Mouse (Mus musculus) neural tube, embryonic 11.5 days (tissue): ENCODE results near the gene Mettl1. TPM values are rescaled to one million over a fixed set of nuclear protein-coding genes. Genes with fewer than 3 reads are reported as not detected.

Experiments
- ATAC-seq: fragments of 200-750 bp; cut with Nextera tagmentation; 2 replicates; pipeline ENCODE4 v1.8.0; 2017; ENCODE audit warnings: moderate number of reproducible peaks, mild to moderate bottlenecking, moderate TSS enrichment, moderate library complexity; ENCODE audit not compliant: insufficient read depth, low FRiP score, low TSS enrichment
- DNase-seq: peaks from one replicate; pipeline ENCODE4 v3.0.0-alpha.2; 2015; ENCODE audit warnings: low spot score
- H3K27ac ChIP-seq: fragments of 300-500 bp; sonication (generic); 2 replicates; pipeline ENCODE4 v1.5.1; 2014; ENCODE audit warnings: low read depth, mild to moderate bottlenecking, low read length
- H3K27me3 ChIP-seq: fragments of 300-500 bp; sonication (generic); 2 replicates; pipeline ENCODE4 v1.6.1; 2014; ENCODE audit warnings: mild to moderate bottlenecking, low read length, mixed read lengths; ENCODE audit not compliant: control insufficient read depth, insufficient read depth
- H3K36me3 ChIP-seq: fragments of 300-500 bp; sonication (generic); 2 replicates; pipeline ENCODE4 v1.6.1; 2014; ENCODE audit warnings: mild to moderate bottlenecking, low read length, moderate library complexity, mixed read lengths; ENCODE audit not compliant: control insufficient read depth, insufficient read depth
- H3K4me1 ChIP-seq: fragments of 300-500 bp; sonication (generic); 2 replicates; pipeline ENCODE4 v1.6.1; 2014; ENCODE audit warnings: low read length, mixed read lengths; ENCODE audit not compliant: control insufficient read depth, insufficient read depth
- H3K4me2 ChIP-seq: fragments of 300-500 bp; sonication (generic); 2 replicates; pipeline ENCODE4 v1.6.1; 2014; ENCODE audit warnings: low read depth, mild to moderate bottlenecking, moderate library complexity
- H3K4me3 ChIP-seq: fragments of 300-500 bp; sonication (generic); 2 replicates; pipeline ENCODE4 v1.5.1; 2014; ENCODE audit warnings: low read depth, low read length
- H3K9ac ChIP-seq: fragments of 300-500 bp; sonication (generic); 2 replicates; pipeline ENCODE4 v1.6.1; 2014; ENCODE audit warnings: mild to moderate bottlenecking, low read length
- H3K9me3 ChIP-seq: fragments of 300-500 bp; sonication (generic); 2 replicates; pipeline ENCODE4 v1.6.1; 2016; ENCODE audit warnings: low read length; ENCODE audit not compliant: control insufficient read depth
- WGBS: fragments of 180-500 bp; shearing (Covaris S2); extraction: QIAGEN DNeasy Blood & Tissue Kit; methylation state at CpG from one replicate; pipeline ENCODE4 v1.1.7; 2014; 5-methylcytosine and 5-hydroxymethylcytosine counted together
- polyA plus RNA-seq: library from polyadenylated mRNA; unstranded; fragments of >200 nt; fragmentation: Nextera tagmentation; extraction: Ambion mirVana; gene quantifications from 2 replicates; pipeline ENCODE4 v1.2.1, GENCODE M21; 2014

Gene Mettl1
- 42.0 and 43.6 TPM in 2 replicates for polyA plus RNA-seq

GRCm38 (mm10) chr10:127041274-127041766 is at the start of gene Mettl1, which contains the start of gene Eef1akmt3:
Gene Mettl1, plus strand, starts transcription at chr10:127041414.
Gene Eef1akmt3, minus strand, starts transcription at chr10:127041513.
- under 1% methylated on average over 28 of the region's 28 CpGs for WGBS
- DNase-seq: peak; percentile 46
- peak within 1 kb of the TSS; percentile 100 for H3K4me2 ChIP-seq
- H3K9ac ChIP-seq: peak within 1 kb of the TSS; percentile 66
- 0 out of 2 replicates have a peak, but pooled peaks cover 6% of the 10 kb centered on the region for H3K4me1 ChIP-seq
- H3K27me3 ChIP-seq: no peaks in the 10 kb centered on the region
- H3K9me3 ChIP-seq: no peaks in the 10 kb centered on the region
- H3K27ac ChIP-seq: no peak within 1 kb of the TSS
- H3K36me3 ChIP-seq: peaks cover 4% of the 10 kb centered on the region
- ATAC-seq: peak; percentile 66
- H3K4me3 ChIP-seq: peak within 1 kb of the TSS; percentile 77

- H3K9me3 ChIP-seq: no peaks in the 10 kb centered on the region
- ATAC-seq: no peak
- H3K4me2 ChIP-seq: no peak overlapping the region
- no peak overlapping the region for H3K27ac ChIP-seq
- H3K36me3 ChIP-seq: peaks cover 15% of the 10 kb centered on the region
- no peak for DNase-seq
- no peak overlapping the region for H3K4me3 ChIP-seq
- H3K27me3 ChIP-seq: no peaks in the 10 kb centered on the region
- H3K9ac ChIP-seq: no peak overlapping the region
- H3K4me1 ChIP-seq: peaks cover 6% of the 10 kb centered on the region; the same call in 1 of the 2 replicates
- WGBS: 26% methylated on average over 3 of the region's 3 CpGs
Observed at GRCm38 (mm10) chr10:126991676-126992075, 49.5 kb upstream of the Mettl1 start.

DNA sequence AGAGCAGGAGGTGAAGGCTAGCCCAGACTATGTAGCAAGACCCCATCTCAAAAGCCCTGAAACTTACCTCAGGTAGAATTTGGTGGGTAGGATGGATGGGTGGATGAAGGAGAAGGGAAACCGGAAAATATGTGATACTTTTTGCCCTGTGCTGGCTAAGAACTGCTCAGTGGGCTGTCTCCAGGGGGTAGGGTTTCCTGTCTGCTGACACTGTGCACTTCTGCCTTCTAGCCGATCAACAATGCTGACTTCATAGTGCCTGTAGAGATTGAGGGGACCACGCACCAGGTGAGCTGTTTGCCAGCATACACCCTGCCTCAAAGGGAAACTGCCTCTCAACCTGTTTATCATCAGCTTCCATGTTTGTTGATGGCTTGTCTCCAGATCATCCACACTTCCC is 47.6 kb upstream of the Mettl1 start:
- no peak overlapping the region for H3K27ac ChIP-seq
- no peak overlapping the region for H3K4me2 ChIP-seq
- 85% methylated on average over 3 of the region's 3 CpGs for WGBS
- peaks cover 26% of the 10 kb centered on the region for H3K36me3 ChIP-seq
- no peak overlapping the region for H3K9ac ChIP-seq
- ATAC-seq: no peak
- no peaks in the 10 kb centered on the region for H3K9me3 ChIP-seq
- 0 out of 2 replicates have a peak, but pooled peaks cover 2% of the 10 kb centered on the region for H3K4me1 ChIP-seq
- no peak for DNase-seq
- H3K27me3 ChIP-seq: no peaks in the 10 kb centered on the region
- H3K4me3 ChIP-seq: no peak overlapping the region

- ATAC-seq: no peak
- Histone ChIP-seq H3K36me3 (peaks cover 25% of the 10 kb centered on the region), H3K9ac (no peak overlapping the region), H3K4me3 (no peak overlapping the region), H3K27me3 (no peaks in the 10 kb centered on the region), H3K4me1 (no peaks in the 10 kb centered on the region), H3K27ac (no peak overlapping the region), H3K4me2 (no peak overlapping the region), H3K9me3 (no peaks in the 10 kb centered on the region)
- DNase-seq: no peak
- 76% methylated on average over 13 of the region's 13 CpGs for WGBS
Observed at GRCm38 (mm10) chr10:126997340-126998113, 43.7 kb upstream of the Mettl1 start.

GRCm38 (mm10) chr10:127000529-127000928 is 40.7 kb upstream of the Mettl1 start, which contains the start of gene Avil:
Gene Avil, plus strand, starts transcription at chr10:127000709.
- Histone ChIP-seq H3K9ac (no peak within 1 kb of the TSS), H3K27ac (no peak within 1 kb of the TSS), H3K4me3 (no peak within 1 kb of the TSS), H3K27me3 (no peaks in the 10 kb centered on the region), H3K4me1 (no peaks in the 10 kb centered on the region), H3K9me3 (no peaks in the 10 kb centered on the region), H3K4me2 (no peak within 1 kb of the TSS), H3K36me3 (peaks cover 13% of the 10 kb centered on the region; the same call in 1 of the 2 replicates)
- WGBS: 92% methylated on average over 5 of the region's 5 CpGs
- no peak for ATAC-seq
- DNase-seq: no peak

DNA sequence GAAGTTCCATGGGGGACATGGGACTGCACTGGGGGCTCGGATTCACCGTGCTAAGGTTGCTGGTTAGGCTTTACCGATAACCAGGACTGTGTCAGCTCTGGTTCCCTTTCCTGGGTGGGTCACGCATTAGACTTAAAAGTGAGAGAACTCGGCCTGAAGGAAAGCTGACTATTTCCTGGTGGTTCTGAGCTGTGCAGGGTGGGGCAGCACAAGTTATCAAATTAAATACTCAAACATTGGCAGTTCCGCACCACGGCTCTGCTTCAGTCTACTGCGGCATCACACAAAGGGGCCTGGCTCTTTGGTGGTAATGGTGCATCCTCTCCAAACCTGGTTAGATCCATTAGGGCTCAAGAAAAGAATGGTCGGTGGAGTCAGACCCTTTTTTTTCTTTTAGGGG is 39.9 kb upstream of the Mettl1 start:
- H3K4me3 ChIP-seq: no peak overlapping the region
- H3K4me1 ChIP-seq: no peaks in the 10 kb centered on the region
- H3K4me2 ChIP-seq: no peak overlapping the region
- H3K9ac ChIP-seq: no peak overlapping the region
- no peaks in the 10 kb centered on the region for H3K9me3 ChIP-seq
- WGBS: 90% methylated on average over 9 of the region's 9 CpGs
- no peak for ATAC-seq
- DNase-seq: no peak
- H3K27me3 ChIP-seq: no peaks in the 10 kb centered on the region
- H3K27ac ChIP-seq: no peak overlapping the region
- peaks cover 13% of the 10 kb centered on the region; the same call in 1 of the 2 replicates for H3K36me3 ChIP-seq

DNA sequence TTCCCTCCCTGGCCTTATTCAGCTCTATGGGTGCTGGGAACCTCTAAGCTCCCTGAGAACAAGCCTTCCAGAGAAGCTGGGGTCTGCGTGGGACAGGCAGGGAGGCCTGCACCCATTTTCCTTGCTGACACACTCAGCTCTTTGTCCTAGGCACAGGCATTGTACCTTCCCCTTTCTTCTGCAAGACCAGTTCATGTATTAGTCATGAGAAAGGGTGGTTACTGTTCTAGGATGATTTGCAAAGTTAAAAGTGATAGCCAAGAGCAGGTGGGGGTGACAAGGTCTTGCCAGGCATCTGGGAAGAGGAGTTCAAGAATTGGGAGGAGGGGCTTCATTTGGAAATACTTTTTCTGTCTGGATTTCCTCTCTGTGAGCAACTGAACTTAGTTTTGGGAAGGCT is 39.2 kb upstream of the Mettl1 start:
- Histone ChIP-seq H3K9ac (no peak overlapping the region), H3K4me3 (no peak overlapping the region), H3K4me1 (no peaks in the 10 kb centered on the region), H3K9me3 (no peaks in the 10 kb centered on the region), H3K27ac (no peak overlapping the region), H3K4me2 (no peak overlapping the region), H3K27me3 (no peaks in the 10 kb centered on the region), H3K36me3 (peaks cover 13% of the 10 kb centered on the region; the same call in 1 of the 2 replicates)
- ATAC-seq: no peak
- 92% methylated on average over 1 of the region's 1 CpGs for WGBS
- DNase-seq: no peak

- Histone ChIP-seq H3K27me3 (no peaks in the 10 kb centered on the region), H3K4me3 (no peak overlapping the region), H3K9me3 (no peaks in the 10 kb centered on the region), H3K27ac (no peak overlapping the region), H3K4me1 (no peaks in the 10 kb centered on the region), H3K4me2 (no peak overlapping the region), H3K9ac (no peak overlapping the region), H3K36me3 (peaks cover 8% of the 10 kb centered on the region; the same call in 1 of the 2 replicates)
- ATAC-seq (no peak), DNase-seq (no peak)
- 88% methylated on average over 5 of the region's 5 CpGs for WGBS
Observed at GRCm38 (mm10) chr10:127002765-127003164, 38.4 kb upstream of the Mettl1 start.

DNA sequence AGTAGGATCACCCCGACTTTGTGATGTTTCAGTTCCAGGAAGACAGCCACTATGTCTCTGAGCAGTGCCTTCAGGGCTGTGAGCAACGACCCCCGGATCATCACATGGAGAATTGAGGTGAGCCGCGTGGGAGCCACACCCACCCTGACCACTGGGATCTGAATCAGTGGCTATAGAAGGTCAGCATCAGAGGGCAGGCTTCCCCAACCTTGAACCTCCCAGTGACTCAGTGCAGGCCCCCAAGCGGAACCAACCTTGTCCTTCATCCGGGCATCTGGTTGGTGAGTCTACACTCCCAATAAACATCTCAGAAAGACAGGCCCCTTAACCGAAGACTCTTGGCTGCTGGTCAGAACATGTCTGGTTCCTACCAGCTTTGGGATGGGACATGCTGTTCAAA is 37.9 kb upstream of the Mettl1 start:
- Histone ChIP-seq H3K4me3 (no peak overlapping the region), H3K27ac (no peak overlapping the region), H3K36me3 (peaks cover 3% of the 10 kb centered on the region; the same call in 1 of the 2 replicates), H3K9ac (no peak overlapping the region), H3K4me1 (no peaks in the 10 kb centered on the region), H3K9me3 (no peaks in the 10 kb centered on the region), H3K4me2 (no peak overlapping the region), H3K27me3 (no peaks in the 10 kb centered on the region)
- DNase-seq: no peak
- 84% methylated on average over 8 of the region's 8 CpGs for WGBS
- no peak for ATAC-seq
